Mouse (Mus musculus) WW6 (cell line): ENCODE data around the gene Cmtm7.
A peak's percentile ranks its signal among the peaks of the same experiment; 100 is the strongest.

ENCODE experiments used
- DNase-seq: peaks from one replicate; pipeline ENCODE4 v3.0.0-alpha.2; 2013; ENCODE audit warnings: low read depth, low spot score

Cmtm7 gene

DNA sequence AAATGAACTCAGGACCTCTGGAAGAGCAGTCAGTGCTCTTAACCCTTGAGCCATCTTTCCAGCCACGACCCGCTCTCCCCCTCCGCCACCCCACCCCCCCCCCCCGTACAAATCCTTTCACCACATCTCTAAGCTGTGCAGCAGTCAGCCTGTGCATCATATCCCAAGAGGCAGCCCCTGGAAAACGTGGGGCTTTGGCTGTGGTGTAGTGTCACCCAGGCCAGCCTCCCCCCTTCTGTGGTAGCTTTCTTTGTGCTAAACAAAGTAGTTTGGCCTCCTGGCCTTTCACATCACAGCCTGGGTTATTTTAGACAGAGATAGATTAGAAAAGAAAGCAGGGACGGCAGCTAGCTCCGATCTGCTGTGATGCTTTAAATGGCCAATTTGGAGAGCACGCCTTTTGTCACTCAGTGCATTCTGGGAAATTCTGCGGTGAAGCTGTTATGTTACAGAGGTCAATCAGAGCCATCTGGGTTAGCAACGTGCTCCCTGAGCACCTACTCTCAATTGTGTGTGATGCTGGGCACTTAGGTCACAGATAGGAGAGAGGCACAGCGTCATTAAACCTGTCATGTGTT is 14.9 kb upstream of the Cmtm7 start:
- DNase-seq, result no peak

DNA sequence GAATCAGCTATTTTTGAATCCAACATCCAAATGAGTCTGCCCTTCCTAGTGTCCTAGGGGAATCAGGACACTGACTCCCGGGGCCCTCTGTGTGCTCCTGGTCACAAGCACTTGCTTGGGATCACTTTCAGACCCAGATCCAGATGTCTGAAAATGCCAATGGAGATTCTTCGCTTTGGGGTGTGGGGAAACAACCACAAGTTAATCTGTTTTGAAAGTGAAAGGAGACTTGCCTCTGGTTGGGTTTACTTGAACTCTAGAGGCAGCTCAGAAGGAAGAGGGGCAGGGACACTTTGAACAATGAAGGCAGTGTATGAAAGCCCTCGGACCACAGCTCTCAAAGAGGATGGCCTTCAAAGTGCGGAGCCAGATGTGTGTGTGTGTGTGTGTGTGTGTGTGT is 12.8 kb upstream of the Cmtm7 start:
- DNase-seq, result no peak

DNA sequence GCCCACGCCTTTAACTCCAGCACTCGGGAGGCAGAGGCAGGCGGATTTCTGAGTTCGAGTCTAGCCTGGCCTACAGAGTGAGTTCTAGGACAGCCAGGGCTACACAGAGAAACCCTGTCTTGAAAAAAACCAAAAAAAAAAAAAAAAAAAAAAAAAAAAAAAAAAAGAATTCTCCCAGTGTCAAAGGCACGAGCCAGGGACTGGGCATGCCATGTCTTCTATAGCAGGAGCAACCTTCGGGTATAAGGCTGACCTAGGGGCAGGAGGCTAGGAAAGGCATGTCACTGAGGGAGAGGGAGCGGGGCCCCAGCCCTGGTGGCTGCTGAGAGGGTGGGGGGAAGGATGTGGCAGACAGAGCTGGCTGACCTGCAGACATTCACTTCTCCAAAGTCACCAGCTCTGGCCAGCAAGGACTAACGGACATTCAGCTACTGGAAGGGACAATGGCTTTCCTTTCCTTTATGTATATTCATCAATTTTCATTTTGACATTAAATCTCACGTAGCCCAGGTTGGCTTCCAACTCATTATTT is 12.2 kb upstream of the Cmtm7 start:
- no peak for DNase-seq

DNA sequence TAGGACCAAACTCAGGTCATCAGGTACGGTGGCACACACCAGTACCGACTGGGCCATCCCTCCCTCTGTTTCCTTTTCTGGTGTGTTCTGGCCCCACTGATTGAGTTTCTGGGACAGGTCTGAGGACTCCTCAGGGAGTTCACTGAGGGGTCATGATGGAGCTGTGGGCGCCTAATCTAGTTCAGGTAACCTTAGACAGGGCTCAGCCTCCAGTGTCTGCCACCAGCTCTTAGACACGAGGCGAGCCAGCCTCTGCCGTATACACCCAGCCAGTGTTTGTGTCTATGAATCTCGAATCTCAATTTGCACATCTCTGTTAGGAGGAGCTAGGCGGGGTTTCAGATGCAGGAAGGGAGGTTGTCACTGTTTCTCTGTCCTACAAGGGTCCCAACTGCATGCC is 8.3 kb upstream of the Cmtm7 start:
- DNase-seq, result no peak

DNA sequence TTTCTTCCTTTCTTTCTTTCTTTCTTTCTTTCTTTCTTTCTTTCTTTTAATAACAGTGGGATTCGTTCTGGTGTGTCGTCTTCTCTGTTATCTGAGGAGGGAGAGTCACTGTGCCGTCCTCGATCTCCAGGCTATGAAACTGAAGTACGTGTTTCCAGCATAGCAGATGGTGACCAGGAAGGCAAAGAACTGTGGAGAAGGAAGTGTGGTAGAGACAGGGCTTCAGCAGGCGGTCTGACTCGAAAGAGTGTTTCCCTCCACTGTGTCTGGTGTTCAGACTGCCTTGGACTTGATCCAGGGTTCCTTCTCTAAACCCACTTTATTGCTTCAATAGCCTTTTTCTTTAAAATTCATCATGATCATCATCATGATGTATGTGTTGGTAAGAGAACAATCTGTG is 7.9 kb upstream of the Cmtm7 start:
- no peak for DNase-seq

DNA sequence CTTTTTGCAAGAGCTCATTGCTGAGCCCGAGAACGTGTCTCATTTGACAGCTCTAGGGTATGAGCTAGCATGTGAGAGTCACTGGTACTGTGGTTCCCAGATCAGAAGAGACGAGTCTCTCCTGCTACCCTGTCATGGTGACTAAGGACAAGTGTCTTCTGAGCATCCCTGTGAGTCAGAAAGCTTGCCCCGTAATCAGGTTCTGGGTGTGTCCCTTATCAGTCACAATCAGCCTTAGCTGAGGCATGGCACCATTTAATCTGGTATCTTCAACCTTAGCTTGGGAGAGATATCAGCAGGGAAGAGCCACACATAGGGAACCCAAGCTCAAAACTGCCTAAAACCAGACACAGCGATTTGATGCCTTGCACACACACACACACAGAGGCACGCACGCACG is 7.0 kb upstream of the Cmtm7 start:
- DNase-seq, result no peak

DNA sequence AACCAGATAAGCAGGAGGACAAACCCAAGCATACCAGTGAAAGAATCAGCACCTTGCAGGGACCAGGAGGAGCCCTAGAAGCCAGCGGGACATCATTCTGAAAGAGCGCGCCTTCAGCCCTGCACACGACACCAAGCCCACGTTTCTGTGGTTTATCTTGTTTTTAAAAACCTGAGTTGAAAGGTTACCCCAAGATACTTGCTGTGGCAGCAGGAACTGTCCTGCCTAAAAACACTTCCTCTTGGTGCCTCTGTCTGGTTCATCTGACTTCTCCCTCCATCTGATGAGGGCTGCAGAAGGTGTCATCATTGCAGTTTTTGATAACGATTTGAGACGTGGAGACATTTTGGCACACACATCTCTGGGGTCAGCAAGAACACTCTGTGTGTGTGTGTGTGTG is 6.1 kb upstream of the Cmtm7 start:
- no peak for DNase-seq

DNA sequence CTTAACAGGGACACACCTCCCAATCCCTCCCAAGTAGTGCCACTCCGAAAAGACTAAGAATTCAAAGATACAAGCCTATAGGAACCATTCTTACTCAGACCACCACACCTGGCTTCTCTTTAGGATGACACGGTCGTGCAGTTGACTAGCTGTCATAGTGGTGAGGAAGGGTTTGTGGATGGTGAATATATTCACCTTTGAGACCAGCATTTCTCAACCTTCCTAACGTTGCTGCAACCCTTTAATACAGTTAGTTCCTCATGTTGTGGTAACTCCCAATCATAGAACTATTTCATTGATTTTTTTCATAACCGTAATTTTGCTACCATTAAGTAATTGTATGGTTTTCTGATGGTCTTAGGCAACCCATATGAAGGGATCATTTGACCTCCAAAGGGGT is 5.5 kb upstream of the Cmtm7 start:
- no peak for DNase-seq

DNA sequence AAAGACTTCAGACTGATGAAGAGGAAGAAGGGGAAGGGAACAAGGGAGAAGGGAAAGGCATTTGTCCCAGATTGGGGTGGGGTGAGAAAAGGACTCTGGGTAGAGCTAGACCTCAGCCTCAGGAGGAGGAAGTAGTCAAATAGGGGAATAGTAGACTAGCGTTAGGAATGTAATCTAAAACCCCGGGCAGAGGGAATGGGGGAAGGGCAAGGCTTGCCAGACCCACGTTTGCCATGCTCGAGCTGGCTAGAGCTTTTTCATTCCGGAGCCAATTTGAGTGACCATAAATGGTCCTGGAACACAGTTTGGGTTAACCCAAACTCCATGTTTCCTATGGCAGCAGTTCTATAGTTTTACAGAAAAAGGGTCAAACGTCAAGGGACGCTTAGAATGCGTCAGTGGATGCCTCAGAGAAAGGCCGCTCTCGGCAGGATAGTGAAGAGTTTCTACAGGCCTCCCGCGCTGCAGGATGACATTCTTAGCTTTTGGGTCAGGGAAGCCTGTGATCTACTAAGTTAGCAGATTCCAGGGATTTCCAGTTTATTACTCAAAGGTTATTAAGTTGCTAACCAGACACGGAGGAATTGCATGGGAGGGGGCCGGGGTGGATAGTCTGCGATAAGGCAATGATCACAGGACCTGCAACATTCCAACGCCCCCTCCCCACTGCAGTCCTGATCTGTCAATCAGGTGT is 3.9 kb upstream of the Cmtm7 start:
- DNase-seq, result no peak

DNA sequence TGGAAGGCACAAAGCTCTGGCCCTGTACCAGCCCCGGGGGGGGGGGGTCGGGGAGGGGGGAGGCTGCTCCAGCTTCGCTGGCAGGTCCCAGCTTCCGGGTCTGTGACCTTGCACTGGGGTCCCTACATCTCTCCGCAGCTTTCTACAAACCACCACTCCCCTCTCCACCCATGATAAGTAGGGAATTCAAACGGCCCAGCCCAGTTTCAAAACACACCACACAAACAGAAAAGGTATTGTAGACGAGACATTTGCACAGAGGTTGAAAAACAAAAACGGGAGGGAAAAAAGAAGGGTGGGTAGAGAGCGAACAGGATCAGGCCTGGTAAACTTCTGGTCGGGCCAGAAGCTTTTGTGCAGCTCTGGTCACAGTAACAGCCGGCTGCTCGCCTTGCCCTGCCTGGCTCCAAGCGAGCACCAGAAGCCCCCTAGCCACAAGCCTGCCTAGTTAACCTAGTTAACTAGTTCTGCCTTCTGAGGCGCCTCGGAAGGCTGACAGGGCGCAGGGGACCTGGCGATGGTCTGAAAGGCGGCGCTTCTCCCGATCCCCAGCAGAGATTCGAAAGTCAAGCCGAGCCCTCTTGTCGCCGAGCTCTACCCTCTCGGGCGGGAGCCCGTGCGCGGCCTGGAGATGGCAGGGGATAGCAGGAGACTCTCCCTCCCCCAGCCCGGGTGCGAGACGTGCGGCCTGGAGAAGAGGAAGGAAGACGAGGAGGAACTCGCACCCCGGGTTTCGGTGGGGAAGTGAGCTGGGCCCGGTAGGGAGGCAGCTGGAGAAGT is 720 bp downstream of the Cmtm7 start:
- peak; percentile 26 for DNase-seq

DNA sequence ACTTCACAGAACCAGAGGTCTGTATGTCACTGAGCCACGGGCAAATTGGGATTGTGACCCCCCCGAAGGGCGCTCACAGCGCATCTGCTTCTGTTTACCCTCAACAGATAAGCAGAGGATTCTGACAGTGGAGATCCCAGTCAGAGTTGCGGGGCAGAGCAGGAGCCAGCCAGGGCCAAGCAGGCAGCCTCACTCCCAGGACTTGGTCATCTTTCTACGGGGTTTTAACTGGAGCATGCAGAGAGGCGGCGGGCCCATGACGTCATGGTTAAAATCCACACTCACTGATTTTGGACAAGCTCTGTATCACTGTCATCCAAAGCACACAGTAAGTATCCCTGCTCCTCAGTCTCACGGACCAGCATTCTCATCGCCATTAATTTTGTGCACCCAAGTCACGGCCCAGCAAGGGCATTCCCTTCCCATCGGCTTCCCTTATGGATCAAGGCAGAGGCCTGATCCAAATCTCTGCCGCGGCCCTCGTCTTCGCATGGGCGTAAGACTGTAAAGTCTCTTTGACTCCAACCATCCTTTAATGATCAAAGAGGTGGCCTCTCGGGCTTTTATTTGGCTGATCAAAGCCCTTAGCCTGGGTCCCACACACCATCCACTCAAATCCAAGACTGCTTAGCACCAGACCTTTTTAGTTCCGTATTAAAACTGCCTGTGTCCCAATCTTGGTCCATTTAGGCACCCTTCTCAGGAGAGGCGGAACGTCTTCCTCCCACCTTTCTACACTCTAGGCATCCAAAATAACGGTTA is 1.5 kb downstream of the Cmtm7 start:
- no peak for DNase-seq

DNA sequence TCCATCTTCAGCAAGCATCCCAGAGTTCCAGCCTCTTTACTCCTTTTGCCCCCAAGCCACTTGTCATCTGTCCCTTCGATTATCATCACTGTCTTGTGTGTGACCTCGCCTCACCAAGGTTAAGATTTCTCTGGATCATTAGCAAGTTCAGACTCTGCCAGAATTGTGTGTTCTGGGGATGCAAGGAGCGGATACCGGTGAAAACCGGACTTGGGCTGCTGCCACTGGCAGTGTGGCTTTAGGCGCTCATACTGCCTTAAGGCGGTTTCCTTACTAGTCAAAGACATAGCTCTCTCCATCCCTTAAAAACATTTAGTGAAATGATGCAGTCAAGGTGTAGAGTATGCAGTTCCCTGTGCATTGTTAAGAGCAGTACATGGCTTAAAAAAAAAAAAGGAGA is 2.8 kb downstream of the Cmtm7 start:
- no peak for DNase-seq

DNA sequence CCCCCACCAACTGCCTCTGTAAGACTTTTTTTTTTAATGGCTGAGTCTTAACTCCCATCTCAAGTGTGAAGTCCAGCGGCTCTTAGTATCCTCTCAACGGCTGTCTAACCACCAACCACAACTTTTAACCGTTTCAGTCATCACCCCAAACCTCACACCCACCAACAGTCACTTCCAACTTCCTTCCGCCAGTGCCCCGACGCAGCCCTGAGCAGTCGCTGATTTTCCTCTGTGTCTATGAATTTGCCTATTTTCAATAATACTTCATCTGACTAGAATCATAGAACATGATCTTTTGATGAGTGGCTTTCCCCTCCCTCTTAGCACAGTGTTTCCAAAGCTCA is 3.6 kb downstream of the Cmtm7 start:
- no peak for DNase-seq

DNA sequence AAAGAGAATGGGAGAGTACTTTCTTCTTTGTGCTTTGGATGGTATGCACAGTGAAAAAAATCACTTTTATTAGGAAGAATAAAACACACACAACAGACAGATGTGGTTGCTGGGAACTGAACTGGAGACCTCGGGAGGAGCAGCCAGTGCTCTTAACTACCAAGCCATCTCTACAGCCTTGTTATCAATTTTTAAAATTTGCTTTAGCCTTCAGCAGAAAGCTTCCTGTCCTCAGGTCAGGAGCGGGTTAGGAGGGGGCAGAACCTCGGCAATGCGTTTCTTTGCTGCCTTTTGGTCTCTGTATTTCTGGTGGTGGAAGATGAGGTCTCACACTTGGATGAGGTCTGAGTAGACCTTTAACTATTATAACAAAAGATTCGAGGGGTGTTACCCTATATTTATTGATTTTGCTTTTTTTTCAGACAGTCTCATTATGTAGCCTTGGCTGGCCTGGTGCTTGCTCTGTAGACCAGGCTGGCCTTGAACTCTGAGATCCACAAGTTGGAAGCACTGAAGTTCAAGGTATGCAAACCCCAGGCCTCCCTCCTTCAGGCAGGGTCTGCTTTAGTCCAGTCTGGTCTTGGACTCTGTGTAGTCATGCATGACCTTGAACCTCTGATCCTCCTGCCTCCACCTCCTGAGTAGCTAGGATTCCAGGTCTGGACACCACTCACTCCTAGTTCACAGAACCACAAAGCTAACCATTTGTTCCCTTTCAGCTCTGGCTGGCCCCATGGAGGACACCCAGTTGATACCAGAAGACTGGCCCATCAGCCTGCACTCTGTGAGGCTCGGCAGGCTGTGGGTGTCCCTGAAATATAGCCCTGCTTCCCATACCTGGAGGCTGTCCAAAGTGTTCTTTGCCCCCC is 4.2 kb downstream of the Cmtm7 start:
- DNase-seq, result no peak

DNA sequence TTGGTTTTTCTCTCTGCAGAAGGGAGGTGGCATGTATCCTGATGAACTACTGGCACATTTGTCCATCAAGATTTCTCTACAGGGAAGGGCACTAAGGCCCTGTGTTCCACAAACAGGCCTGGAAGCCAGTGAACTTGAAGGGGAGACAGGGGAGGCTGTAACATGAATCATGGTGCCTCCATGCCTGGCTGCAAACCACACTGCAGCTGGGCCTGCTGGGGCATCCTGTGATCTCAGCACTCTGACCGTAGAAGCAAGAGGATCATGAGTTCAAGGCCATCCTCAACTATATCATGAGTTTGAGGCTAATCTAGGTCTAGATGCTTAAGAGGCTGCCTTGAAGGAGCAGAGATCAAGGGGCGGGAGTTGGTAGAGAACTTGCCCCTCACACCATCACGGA is 5.3 kb downstream of the Cmtm7 start:
- DNase-seq, result no peak

DNA sequence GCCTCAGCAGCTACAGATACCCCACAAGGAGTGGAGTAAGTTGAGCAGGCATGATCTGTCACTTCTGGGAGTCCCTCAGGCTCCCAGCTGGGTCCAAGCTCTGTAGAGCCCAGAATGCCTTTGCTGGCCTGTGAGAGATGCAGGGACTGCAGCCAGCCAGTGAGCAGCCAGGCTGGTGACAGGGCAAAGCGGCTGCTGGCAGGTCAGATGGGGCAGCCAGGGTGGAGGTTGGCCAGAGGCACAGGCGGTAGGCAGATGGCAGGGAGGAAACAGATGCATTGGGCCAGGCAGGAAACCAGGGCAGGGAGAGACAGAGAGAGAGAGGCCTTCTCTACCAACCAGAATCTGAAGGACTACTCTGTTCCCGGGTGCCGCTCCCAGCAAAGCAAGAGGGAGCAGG is 6.4 kb downstream of the Cmtm7 start:
- DNase-seq, result no peak

DNA sequence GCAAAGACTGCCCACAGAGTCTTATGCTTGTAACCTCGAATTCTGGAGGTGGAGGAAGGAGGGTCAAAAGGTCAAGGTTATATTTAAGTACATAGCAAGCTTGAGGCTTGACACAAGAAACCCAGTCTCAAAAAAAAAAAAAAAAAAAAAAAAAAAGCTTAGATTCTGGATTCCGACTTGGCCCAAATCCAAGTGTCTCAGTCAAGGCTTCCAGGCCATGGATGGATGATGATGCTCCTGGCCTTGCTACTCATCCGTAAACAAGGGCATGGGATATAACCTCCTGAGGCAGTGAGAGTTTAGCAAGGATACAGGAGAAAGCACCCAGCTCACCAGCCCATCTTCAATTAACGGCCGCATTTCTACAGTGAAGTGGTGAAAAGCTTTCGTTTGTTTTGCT is 7.0 kb downstream of the Cmtm7 start:
- DNase-seq, result no peak

DNA sequence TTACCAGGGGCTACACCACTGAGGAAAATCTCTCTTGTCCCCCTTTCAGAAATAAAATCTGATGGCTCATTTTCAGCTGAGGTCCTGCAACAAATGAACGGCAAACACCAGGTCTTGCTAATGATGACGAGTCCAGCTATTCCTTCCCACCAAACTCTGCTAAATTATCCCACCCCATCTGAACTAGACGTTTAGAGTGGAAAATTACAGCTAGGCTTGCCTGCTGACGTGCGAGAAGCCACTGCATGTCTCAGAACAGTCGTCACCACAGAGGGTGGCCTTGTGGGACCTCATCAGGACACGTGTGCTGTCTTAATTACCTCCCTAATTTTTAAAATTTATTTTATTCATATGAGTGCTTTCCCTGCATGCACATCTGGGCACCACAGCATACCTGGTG is 10.1 kb downstream of the Cmtm7 start:
- no peak for DNase-seq

DNA sequence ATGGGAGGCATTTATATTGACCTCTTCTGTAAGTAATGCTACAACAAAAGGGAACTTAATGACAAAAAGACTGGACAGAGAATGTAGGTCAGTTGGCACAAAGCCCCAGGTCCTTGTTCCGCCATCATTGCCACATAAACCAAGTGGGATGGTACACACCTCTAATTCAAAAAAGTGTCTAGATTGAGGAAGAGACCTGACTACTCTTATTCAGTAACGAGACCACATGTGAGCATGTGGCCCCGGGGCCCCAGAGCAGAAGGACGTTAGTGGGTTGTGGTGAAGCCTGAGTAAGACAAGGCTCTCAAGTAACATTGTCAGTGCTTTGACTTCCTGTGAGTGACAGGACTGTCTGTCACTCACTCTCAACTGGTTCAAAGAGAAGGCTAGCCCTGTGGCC is 11.4 kb downstream of the Cmtm7 start:
- DNase-seq, result no peak

DNA sequence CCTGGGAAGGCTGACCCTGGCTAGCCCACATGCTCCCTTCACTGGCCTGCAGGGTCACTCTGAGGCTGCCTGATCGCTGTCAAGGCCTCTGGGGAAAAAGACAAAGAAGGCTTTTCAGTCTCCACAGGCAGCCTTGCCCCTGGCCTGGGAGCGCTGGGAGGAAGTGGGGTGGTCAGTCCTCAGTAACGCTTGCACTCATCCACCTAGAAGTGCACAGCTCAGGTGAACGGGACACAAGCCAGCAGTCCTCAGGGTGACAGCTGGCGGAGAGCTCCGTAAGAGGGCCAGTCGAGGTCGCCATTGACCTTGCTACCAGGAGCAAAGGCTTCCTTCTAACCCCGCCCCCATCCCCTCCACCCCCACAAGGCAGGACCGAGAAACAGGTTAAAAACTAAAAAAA is 13.6 kb downstream of the Cmtm7 start:
- DNase-seq, result no peak

DNA sequence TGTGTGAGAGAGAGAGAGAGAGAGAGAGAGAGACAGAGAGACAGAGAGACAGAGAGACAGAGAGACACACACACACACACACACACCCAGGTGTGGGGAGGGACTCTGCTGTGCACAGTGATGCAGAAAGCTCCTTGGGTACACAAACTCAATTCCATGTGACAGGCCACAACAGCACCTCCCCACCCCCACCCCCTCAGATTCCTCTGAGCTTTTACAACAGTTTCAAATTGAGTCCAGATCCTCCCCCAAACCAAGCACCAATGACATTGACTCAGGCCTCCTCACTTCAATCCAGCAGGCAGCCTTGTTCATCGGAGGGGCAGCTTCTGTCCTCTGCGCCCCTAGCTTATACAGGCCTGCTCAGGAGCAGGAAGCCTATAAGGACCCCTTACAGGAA is 14.1 kb downstream of the Cmtm7 start:
- DNase-seq, result no peak
